Mouse (Mus musculus) heart, adult 8-10 months (tissue): ENCODE measurements around the gene Dop1b. TPM values are rescaled to one million over a fixed set of nuclear protein-coding genes. Genes with fewer than 3 reads are reported as not detected.
A peak's percentile ranks its signal among the peaks of the same experiment; 100 is the strongest.
"Not testable (repeated sequence)": the region's sequence is repeated elsewhere in the genome, so short reads cannot be mapped to it uniquely, and the experiment has no call there.

ENCODE experiments used
- DNase-seq: peaks from one replicate; pipeline ENCODE4 v3.0.0; 2022; ENCODE audit warnings: low spot score
- total RNA-seq, 4 experiments: library from RNA; stranded (reverse); gene quantifications; 2 replicates each; pipeline ENCODE4 v1.2.4; 2022

Gene Dop1b
- total RNA-seq, 4 experiments from 2014 or later: 16.6 to 19.7 (median 16.8) TPM

DNA sequence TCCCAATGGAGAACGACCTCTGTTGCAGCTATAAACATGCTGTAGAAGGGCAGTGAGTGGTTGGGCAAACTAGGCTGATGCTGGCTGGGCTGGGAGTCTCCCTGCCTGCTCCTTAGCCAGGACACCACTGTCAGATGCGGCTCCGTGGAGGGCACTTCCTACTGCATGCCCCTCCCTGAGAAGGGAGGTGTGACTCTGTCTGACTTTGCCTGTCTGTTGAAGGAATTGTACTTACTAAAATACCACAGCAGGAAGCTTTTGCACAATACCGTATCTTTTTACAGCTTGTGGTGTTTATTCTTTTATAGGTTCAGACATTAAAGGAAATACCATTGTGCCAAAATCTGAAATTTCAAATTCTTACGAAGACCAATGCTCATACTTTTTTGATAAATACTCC, 40.1 kb downstream of the Dop1b start:
- no peak for DNase-seq

DNA sequence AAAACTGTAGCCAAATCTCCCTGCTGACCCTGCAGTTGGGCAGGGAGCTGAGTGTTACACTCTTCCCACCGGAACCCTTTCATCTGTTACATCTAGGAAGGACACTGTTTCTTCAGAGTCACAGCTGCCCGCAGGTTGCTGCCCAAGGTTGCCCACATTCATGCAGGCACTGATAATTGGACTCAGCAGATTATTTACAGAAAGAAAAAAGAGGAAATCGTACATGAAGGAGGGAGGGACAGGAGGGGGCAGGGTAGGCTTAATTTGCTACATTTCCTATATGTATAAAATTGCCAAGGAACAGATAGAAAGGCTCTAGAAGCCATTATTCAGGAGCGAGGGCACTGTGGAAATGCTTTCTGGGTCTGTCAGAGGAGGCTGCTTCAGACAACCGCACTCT, 44.9 kb downstream of the Dop1b start:
- DNase-seq: no peak

DNA sequence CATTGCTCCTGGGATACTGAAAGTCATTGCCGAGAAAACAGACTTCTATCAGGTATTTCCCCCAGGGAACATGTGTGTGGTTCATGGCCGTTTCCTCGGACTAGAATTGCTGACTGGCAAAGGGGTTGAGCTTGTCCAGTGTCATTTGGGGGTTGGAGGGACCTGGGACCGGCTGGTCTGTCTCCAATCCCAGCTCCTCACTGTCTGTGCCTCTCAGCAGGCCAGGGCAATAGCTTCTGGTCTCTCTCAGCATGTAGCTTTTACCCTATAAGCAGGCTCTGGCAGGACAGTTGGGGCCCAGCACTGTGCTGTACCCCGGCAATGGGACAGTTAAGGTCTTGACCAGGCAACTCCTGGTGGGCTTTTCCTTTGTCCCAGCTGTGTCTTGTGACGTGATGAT, 51.7 kb downstream of the Dop1b start:
- DNase-seq: no peak

DNA sequence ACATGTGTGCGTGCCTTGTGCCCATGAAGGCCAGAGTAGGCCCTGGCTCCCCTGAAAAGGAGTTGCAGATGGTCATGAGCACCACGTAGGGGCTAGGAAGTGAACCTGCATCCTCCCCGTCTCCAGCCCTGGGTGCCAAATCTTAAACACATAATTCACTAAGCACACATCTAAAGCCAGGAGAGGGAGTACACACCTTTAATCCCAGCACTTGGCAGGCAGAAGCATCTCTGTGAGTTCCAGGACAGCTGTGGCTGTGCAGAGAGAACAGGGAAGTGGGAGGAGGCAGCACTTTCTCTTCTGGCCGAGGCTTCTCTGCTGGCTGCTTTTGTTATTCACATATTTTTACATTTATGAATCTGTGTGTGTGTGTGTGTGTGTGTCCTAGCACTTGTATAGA, 52.9 kb downstream of the Dop1b start:
- no peak for DNase-seq

DNA sequence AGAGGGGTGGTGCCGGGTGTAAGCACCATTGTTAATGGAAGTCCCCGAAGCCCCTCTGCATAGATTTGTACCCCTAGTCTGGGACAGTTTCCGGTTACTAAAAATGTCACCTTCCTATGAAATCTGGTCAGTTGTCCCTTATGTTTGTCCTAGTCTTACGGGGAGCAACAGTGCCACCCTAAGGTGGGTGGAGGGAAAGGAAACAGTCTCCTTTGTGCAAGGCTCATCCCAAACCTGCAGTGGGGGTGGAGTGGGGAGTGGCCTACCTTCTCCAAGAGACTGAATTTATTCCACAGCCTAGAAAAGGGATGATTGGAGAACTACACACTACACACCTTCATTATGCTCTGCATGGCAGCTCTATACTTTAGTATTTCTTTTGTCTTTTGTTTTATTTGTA, 55.3 kb downstream of the Dop1b start:
- peak; percentile 48 for DNase-seq

DNA sequence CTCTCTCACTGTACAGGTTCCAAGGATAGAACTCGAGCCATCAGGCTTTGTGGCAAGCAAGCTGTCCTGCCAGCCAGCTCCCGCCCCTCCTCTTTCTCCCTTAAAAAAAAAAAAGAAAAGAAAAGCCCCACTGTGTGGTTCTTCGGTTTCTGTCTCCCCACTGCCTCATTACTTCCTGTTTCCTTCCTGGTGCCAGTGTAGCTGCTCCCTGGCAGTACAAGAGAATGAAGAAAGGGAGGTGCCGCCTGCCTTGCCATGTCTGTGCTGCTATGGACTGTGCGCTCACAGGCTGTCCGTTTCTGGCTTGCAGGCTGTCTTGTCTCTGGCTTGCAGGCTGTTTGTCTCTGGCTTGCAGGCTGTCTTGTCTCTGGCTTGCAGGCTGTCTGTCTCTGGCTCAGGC, 55.8 kb downstream of the Dop1b start:
- no peak for DNase-seq

DNA sequence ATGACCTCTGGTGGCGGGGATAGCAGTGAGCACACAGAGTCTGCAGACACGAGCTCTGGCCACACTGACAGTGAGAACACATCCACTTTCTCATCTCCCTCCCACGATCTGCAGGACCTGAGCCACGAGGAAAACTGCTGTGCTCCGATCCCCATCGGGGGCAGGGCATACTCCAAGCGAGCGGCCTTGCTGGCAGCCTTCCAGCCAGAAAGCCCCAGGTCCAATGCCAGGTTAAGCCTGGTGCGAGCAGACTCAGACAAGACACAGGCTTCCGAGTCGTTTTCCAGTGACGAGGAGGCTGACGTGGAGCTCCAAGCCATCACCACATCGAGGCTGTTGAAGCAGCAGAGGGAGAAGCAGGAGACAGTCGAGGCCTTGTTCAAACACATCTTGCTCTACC, 57.9 kb downstream of the Dop1b start:
- DNase-seq: no peak

DNA sequence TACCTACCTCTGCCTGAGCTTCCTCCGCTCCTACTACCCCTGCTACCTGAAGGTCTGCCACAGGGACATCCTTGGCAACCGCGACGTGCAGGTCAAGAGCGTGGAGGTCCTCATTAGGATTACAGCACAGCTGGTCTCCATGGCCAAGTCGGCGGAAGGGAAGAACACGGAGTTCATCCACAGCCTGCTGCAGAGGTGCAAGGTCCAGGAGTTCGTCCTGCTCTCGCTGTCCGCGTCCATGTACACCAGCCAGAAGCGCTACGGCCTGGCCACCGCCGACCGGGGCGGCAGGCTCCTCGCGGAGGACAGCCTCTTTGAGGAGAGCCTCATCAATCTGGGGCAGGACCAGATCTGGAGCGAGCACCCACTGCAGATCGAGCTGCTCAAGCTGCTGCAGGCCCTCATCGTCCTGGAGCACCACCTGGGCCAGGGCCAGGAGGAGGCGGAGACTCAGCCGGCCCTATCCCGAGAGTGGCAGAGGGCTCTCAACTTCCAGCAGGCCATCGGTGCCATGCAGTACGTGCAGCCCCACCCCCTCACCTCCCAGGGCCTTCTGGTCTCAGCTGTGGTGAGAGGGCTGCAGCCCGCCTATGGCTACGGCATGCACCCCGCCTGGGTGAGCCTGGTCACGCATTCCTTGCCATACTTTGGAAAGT, 58.7 kb downstream of the Dop1b start:
- no peak for DNase-seq

DNA sequence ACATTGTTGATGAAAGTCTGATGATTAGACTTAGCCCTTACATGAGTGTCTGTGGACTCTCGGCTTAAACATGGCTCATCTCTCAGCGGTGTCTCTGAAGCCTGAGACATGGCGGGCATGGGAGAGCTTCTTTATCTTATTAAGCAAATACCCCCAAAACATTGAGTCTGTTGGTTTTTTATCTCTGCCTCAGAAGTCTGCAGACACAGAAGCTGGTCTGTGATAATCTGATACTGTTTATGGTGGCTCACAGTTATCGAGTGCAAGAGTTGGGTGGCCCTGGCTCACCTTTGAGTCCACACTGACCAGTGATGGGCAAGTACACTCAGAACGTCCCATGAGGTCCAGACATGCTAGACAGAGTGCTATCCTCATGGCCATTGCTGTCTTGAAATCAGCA, 63.0 kb downstream of the Dop1b start:
- DNase-seq: no peak

DNA sequence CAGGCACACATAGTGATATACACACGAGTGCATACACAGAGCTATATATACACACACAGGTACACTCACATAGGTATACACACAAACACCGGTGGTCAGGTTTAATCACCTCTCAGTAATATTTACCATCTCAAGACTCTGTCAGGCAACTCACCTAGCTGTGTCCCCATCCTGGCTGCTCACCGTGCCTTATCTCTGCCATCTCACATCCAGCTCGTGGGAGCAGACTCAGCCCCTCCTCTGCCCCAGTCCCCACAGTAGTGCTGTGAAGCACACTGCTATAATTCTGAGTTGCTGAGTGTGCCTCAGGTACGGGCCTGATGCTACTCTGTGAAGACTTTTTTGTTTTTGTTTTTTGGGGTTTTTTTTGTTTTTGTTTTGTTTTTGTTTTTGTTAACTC, 64.8 kb downstream of the Dop1b start:
- no peak for DNase-seq

DNA sequence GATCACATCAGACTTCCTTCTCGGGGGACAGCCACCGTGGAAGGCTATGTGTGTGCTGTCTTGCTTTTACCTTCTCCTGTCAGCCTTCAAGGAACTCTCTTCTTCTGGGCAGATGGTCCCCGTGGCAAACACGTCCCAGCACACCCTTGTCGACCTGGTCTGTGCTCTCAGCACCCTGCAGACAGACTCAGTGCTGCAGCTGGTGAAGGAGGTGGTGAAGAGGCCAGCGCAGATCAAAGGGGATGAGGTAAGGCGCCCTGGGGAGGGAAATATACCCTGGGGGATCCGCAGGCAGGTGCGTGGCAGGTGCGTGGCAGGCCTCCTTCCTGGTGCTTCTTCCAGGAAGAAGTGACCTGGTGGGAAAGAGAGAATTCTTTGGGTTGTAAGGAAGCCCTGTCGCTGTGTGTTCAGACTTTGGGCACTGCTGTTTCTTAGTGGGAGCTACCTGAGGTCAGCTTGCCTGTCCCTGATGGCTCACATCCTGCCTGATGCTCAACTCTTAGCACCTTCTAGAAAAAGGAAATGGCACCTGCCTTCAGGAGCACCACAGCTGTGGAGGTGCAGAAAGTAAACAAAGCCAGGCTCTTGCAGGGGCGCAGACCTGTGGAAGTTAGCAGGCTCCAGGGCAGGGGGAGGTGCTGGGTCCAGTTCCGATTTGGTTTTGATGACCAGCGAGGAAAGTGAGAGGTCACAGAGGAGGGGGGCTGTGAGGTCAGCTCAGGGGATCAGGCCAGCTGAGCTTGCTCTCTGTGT, 65.7 kb downstream of the Dop1b start:
- DNase-seq: no peak

DNA sequence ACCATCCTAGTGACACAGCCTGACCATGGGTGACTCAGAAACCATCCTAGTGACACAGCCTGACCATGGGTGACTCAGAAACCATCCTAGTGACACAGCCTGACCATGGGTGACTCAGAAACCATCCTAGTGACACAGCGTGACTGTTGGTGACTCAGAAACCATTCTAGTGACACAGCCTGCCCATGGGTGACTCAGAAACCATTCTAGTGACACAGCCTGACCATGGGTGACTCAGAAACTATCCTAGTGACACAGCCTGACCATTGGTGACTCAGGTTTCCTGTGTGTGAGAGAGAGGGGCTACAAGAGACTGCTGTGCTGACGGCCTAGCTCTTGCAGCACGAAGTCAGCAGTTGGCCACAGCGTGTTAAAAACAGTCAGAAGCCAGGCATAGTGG, 66.7 kb downstream of the Dop1b start:
- not testable (repeated sequence) for DNase-seq

DNA sequence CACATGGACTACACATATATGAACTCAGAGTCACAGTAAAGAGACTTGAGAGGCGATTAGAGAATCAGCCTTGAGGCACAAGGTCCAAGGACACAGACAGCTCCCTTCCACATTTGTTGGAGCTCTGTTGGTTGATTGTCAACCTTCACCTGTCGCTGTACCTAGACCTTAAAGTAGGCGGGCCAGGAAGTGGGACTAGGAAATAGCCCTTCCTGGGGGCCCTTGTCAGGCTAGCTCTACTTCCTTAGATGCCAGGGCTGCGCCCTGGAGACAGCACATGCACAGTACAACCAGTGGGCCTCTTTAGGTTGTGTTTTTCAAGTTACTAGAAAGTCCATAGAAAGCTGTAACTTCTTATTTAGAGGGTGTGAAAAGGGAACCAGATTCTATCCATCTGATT, 67.8 kb downstream of the Dop1b start:
- DNase-seq: no peak

DNA sequence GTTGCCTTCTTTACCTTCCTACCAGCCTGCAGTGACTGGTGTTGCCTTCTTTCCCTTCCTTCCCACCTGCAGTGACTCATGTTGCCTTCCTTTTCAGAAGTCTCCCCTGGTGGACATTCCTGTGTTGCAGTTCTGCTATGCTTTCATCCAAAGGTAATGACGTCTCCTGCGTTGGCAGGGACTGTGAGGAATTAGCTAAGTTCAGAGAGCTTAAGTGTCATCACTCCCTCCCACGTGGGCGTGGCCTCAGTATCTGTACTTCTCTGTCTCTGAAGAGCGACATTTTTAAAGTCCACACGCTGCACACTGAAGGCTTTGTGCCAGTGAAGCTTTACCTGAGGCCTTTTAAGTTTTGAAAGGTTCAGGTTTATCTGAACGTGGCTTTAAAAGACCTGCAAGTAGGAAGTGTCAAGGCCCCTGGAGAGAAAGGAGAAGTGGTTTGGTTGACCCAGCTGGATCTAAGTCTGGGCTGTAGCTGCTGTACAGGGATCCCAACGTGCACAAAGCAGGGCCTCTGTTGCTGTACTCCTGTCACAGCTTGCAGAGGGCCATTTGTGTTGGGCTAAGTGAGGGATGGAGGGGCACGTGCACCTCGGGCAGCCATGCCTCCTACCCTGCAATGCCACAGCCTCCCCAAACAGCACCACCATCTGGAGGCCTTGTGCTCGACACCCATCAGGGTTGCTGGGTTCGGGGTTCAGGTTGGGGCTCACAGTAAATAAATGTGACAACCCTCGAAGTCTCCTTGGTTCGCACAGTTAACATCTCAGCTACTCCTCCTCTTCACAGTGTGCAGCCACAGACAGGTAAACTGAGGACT, 69.2 kb downstream of the Dop1b start:
- no peak for DNase-seq

DNA sequence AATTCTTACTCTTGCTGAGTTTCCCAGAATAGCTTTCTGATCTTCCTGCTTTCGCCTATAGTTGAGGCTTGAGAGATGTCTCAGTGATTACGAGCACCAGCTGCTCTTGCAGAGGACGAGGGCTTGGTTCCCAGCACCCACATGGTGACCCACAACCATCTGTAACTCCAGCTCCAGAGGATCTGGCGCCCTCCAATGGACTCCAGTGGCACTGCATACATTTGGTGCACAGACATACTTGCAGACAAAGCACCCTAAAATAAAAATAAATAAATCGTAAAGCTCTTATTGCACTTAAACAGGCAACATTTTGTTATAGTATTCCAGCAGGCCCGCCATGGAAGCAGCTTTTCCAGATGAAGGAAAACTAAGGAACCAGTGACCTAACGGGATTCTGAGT, 72.5 kb downstream of the Dop1b start:
- DNase-seq: no peak

DNA sequence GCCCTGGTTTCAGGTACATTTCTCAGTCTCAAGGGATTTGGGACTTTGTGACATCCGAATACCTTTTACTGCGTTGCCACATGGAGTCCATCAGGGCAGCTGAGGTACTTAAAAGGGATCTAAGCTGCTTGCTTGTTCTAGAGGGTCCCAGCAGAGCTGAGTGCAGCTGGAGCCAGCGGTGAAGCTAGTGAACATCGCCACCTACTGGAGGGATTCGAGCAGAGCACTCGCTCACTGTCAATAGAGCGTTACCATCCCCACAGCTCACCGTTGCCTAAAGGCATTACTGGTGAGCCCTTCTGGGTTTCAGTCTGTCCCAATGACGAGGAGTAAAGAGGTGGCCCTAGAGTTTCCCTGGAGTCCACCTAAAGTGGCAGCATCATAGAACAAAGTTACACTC, 74.1 kb downstream of the Dop1b start:
- peak; percentile 48 for DNase-seq

DNA sequence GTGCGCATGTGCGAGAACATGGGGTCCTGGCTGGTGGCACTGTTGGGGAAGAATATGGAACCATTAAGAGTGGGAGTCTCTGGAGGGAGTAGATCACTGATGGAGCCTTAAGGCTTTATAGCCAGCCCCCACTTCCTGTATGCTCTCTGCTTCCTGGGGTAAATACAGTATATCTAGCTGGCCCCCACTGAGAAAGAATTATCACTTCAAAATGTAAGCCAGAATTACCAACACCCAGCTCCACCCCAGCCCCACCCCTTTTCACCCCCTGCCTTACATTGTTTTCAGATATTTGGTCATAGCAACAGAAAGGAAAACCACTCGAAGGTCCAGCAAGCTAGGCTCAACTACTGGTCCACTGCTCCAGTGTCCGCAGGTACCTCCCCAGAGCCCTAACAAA, 76.7 kb downstream of the Dop1b start:
- no peak for DNase-seq

DNA sequence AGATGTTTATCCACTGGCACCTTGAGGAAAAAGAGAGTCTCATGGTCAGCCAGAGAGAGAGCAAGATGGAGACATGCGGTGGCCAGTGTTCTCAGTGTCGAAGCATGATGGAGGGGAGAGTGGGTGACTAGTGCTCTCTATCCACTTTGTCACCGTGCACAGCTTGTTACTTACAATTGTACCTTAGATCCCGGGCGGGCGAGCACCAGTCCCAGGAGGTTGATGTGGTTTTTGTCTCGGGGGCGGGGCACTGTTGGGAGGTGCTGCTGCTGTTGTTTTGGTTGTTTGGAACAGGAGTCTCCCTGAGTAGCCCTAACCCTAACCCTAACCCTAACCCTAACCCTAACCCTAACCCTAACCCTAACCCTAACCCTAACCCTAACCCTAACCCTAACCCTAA, 77.2 kb downstream of the Dop1b start:
- DNase-seq: no peak

DNA sequence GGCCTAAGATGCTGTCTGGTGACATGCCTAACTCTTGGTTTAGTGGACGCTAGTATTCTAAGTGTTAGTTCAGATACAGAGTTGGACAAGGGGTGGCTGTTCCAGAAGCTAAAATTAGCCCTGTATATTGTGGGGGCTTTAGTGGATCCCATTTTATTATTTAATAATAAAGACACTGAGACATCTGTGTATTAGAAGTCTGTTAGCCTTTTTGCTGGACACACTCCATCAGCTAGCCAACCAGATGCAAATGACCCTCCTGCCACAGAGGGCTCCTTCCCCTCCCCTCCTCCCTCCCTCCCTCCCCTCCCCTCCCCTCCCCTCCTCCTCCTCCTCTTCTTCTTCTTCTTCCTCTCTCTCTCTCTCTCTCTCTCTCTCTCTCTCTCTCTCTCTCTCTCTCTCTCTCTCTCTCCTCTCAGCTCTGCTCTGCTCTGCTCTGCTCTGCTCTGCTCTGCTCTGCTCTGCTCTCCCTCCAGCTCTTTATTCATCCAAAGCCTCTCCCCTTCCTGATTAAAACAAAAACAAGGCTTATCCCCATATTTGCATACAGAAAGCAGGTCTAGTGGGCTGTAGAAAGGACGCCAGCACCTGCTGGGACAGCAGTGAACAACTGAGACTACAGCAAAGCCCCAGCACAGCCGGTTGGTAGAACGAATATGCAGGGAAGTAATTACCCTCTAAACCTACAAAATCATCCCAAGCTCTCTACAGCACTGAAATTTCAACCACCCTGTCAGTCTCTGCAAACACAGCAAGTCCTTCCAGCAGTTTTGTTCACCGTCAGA, 78.5 kb downstream of the Dop1b start:
- DNase-seq: no peak

DNA sequence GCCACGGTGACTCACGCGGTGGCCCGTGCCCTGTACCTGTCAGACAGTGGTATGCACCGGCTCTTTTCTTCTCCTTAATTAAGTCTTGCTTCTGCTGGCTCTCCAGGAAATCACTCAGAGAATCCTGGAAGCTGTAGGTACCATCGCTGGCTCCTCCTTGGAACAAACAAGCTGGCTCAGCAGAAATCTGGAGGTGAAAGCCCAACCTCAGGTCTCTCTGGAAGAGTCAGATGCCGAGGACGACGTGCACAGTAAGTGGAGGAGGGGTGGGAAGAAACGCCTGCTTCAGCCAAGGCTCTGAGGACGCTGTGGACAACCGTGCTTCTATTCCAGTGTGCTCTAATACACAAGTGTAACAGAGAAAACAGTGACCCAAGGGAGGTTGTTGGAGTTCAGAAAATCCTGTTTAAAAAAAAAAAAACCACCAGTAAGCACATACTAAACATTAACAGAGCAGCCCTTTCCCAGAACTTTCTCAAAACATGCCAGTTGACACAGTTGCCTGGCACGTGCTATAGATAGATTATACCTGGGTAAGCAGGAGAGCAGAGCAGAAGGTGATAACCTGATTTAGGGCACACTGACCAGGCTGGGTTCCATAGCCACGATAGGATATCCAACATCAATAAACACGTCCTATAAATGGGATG, 81.4 kb downstream of the Dop1b start:
- no peak for DNase-seq

DNA sequence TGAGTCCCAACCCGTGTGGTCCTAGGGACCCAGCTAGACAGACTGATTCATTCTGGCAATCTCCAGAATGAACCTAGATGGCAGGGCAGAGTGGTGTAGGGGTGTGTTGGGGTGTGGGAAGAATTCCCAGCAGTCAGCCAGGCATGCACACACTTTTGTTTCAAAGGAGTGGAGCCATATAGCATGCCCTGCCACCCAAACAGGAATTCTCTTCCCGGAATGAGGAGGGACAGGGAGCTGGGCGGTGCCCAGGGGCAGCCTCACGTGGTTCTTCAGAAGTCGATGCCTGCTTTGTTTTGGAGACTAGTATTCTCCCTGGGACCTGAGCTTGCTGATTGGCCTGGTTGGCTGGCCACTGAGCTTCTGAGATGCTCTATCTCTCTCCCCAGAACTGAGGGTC, 83.1 kb downstream of the Dop1b start:
- DNase-seq: no peak
